Mouse (Mus musculus) embryonic facial prominence, embryonic 15.5 days (tissue): ENCODE data around the gene Mki67. TPM values are rescaled to one million over a fixed set of nuclear protein-coding genes. Genes with fewer than 3 reads are reported as not detected.

Experiments
- ATAC-seq: fragments of 200-750 bp; cut with Nextera tagmentation; 2 replicates; pipeline ENCODE4 v1.8.0; 2017; ENCODE audit warnings: low read depth, moderate TSS enrichment; ENCODE audit not compliant: insufficient number of reproducible peaks, low FRiP score, low TSS enrichment
- H3K27ac ChIP-seq: fragments of 300-500 bp; sonication (generic); replicated peaks from 2 replicates; pipeline ENCODE4 v1.5.1; 2015; ENCODE audit warnings: mild to moderate bottlenecking, inconsistent platforms
- H3K27me3 ChIP-seq: fragments of 300-500 bp; sonication (generic); 2 replicates; pipeline ENCODE4 v1.6.1; 2015; ENCODE audit warnings: inconsistent platforms
- H3K36me3 ChIP-seq: fragments of 300-500 bp; sonication (generic); 2 replicates; pipeline ENCODE4 v1.6.1; 2015; ENCODE audit warnings: mild to moderate bottlenecking, inconsistent platforms
- H3K4me1 ChIP-seq: fragments of 300-500 bp; sonication (generic); 2 replicates; pipeline ENCODE4 v1.6.1; 2015; ENCODE audit warnings: inconsistent platforms
- H3K4me2 ChIP-seq: fragments of 300-500 bp; sonication (generic); replicated peaks from 2 replicates; pipeline ENCODE4 v1.6.1; 2015; ENCODE audit warnings: mild to moderate bottlenecking, inconsistent platforms
- H3K4me3 ChIP-seq: fragments of 300-500 bp; sonication (generic); replicated peaks from 2 replicates; pipeline ENCODE4 v1.5.1; 2015; ENCODE audit warnings: mild to moderate bottlenecking, inconsistent platforms
- H3K9ac ChIP-seq: fragments of 300-500 bp; sonication (generic); 2 replicates; pipeline ENCODE4 v1.6.1; 2015; ENCODE audit warnings: inconsistent platforms
- H3K9me3 ChIP-seq: fragments of 300-500 bp; sonication (generic); replicated peaks from 2 replicates; pipeline ENCODE4 v1.6.1; 2016; ENCODE audit warnings: inconsistent platforms
- WGBS: fragments of 180-500 bp; shearing (Covaris S2); methylation state at CpG from one replicate; pipeline ENCODE4 v1.1.7; 2015; 5-methylcytosine and 5-hydroxymethylcytosine counted together
- polyA plus RNA-seq: library from polyadenylated mRNA; unstranded; fragments of >200 nt; fragmentation: Nextera tagmentation; extraction: Ambion mirVana; gene quantifications from 2 replicates; pipeline ENCODE4 v1.2.1, GENCODE M21; 2015

Mki67 gene
- polyA plus RNA-seq, 1 experiment from 2014 or later = 29.2 TPM

- 0 out of 2 replicates have a peak, but pooled peaks cover 5% of the 10 kb centered on the region for H3K9me3 ChIP-seq
- no peak overlapping the region for H3K4me3 ChIP-seq
- no peak overlapping the region for H3K9ac ChIP-seq
- no peak for ATAC-seq
- H3K36me3 ChIP-seq = no peaks in the 10 kb centered on the region
- no peaks in the 10 kb centered on the region for H3K27me3 ChIP-seq
- 81% methylated on average over 8 of the region's 8 CpGs for WGBS
- no peak overlapping the region for H3K27ac ChIP-seq
- peaks cover 6% of the 10 kb centered on the region; the same call in 1 of the 2 replicates for H3K4me1 ChIP-seq
- no peak overlapping the region for H3K4me2 ChIP-seq
Measured at GRCm38 (mm10) chr7:135648821-135649220, 67.3 kb downstream of the Mki67 start.

- 0 out of 2 replicates have a peak, but pooled peaks cover 5% of the 10 kb centered on the region for H3K9me3 ChIP-seq
- WGBS = 64% methylated on average over 6 of the region's 6 CpGs
- no peak for ATAC-seq
- H3K27ac ChIP-seq = no peak overlapping the region
- H3K4me1 ChIP-seq = peaks cover 5% of the 10 kb centered on the region; the same call in 1 of the 2 replicates
- no peak overlapping the region for H3K4me3 ChIP-seq
- no peaks in the 10 kb centered on the region for H3K27me3 ChIP-seq
- H3K9ac ChIP-seq = no peak overlapping the region
- no peak overlapping the region for H3K4me2 ChIP-seq
- H3K36me3 ChIP-seq = no peaks in the 10 kb centered on the region
Measured at GRCm38 (mm10) chr7:135646976-135647375, 69.2 kb downstream of the Mki67 start.

- Histone ChIP-seq H3K4me2 (no peak overlapping the region), H3K9me3 (0 out of 2 replicates have a peak, but pooled peaks cover 5% of the 10 kb centered on the region), H3K27me3 (no peaks in the 10 kb centered on the region), H3K36me3 (no peaks in the 10 kb centered on the region), H3K27ac (no peak overlapping the region), H3K4me1 (peaks cover 8% of the 10 kb centered on the region; the same call in 1 of the 2 replicates), H3K4me3 (no peak overlapping the region), H3K9ac (no peak overlapping the region)
- ATAC-seq = no peak
- 85% methylated on average over 1 of the region's 1 CpGs for WGBS
Measured at GRCm38 (mm10) chr7:135644452-135644851, 71.7 kb downstream of the Mki67 start.

- no peak overlapping the region for H3K27ac ChIP-seq
- no peak for ATAC-seq
Measured at GRCm38 (mm10) chr7:135641698-135642507, 74.3 kb downstream of the Mki67 start.

More at GRCm38 (mm10) chr7:135641698-135642507, 74.3 kb downstream of the Mki67 start:
- H3K4me1 ChIP-seq = peaks cover 10% of the 10 kb centered on the region; the same call in 1 of the 2 replicates
- no peak overlapping the region for H3K4me3 ChIP-seq
- no peaks in the 10 kb centered on the region for H3K9me3 ChIP-seq
- H3K9ac ChIP-seq = no peak overlapping the region
- H3K36me3 ChIP-seq = no peaks in the 10 kb centered on the region
- 56% methylated on average over 14 of the region's 14 CpGs for WGBS
- no peaks in the 10 kb centered on the region for H3K27me3 ChIP-seq
- no peak overlapping the region for H3K4me2 ChIP-seq

Other genes starting within 250 kb of the Mki67 start
- not detected in 2 replicates for gene Clrn3, start 187.7 kb downstream of the Mki67 start, polyA plus RNA-seq
- 6.3 and 6.4 TPM in 2 replicates for gene Ptpre, start 178.9 kb downstream of the Mki67 start, polyA plus RNA-seq